Mouse (Mus musculus): ENCODE measurements around the gene Col5a1. TPM values are rescaled to one million over a fixed set of nuclear protein-coding genes. Genes with fewer than 3 reads are reported as not detected.

Col5a1 gene
- polyA plus RNA-seq, 1 experiment from 2014 or later: 38.8 TPM

- H3K9ac ChIP-seq (ENCODE audit: low read depth, low read length): peak overlapping the region; percentile 3
- 17% methylated on average over 9 of the region's 9 CpGs for WGBS (ENCODE audit: insufficient replicate concordance)
Measured at GRCm38 (mm10) chr2:27858348-27858903, 27.8 kb upstream of the Col5a1 start.

GRCm38 (mm10) chr2:27861576-27862238 lies 24.5 kb upstream of the Col5a1 start:
- no peak for ATAC-seq (replicated peaks; ENCODE audit: insufficient number of reproducible peaks, low FRiP score, low TSS enrichment)
- WGBS (ENCODE audit: insufficient replicate concordance): 66% methylated on average over 9 of the region's 9 CpGs
- no peaks in the 10 kb centered on the region for H3K9me3 ChIP-seq (replicated peaks; ENCODE audit: control insufficient read depth, low read length)
- 0 out of 2 replicates have a peak overlapping the region, but pooled peaks have one; percentile 16 for H3K9ac ChIP-seq (ENCODE audit: low read depth, low read length)
- H3K27ac ChIP-seq (ENCODE audit: low read depth, low read length): no peak overlapping the region
- H3K4me2 ChIP-seq: no peak overlapping the region
- no peaks in the 10 kb centered on the region for H3K27me3 ChIP-seq (ENCODE audit: control insufficient read depth, insufficient read depth, low read length)
- no peak overlapping the region for H3K4me3 ChIP-seq (ENCODE audit: low read depth, low read length)
- no peaks in the 10 kb centered on the region for H3K36me3 ChIP-seq (ENCODE audit: control insufficient read depth, insufficient read depth, low read length)
- H3K4me1 ChIP-seq (ENCODE audit: control insufficient read depth, insufficient read depth, low read length): peaks cover 30% of the 10 kb centered on the region

More at GRCm38 (mm10) chr2:27858348-27858903, 27.8 kb upstream of the Col5a1 start:
- H3K4me1 ChIP-seq (ENCODE audit: control insufficient read depth, insufficient read depth, low read length): peaks cover 30% of the 10 kb centered on the region
- no peaks in the 10 kb centered on the region for H3K9me3 ChIP-seq (replicated peaks; ENCODE audit: control insufficient read depth, low read length)
- no peak overlapping the region for H3K4me3 ChIP-seq (ENCODE audit: low read depth, low read length)
- no peaks in the 10 kb centered on the region for H3K36me3 ChIP-seq (ENCODE audit: control insufficient read depth, insufficient read depth, low read length)
- H3K27me3 ChIP-seq (ENCODE audit: control insufficient read depth, insufficient read depth, low read length): no peaks in the 10 kb centered on the region
- ATAC-seq (replicated peaks; ENCODE audit: insufficient number of reproducible peaks, low FRiP score, low TSS enrichment): peak; percentile 46; the same call in 1 of the 2 replicates
- peak overlapping the region; percentile 75 for H3K27ac ChIP-seq (ENCODE audit: low read depth, low read length)
- H3K4me2 ChIP-seq: peak overlapping the region; percentile 46

GRCm38 (mm10) chr2:27864491-27865365 lies 21.5 kb upstream of the Col5a1 start:
- H3K4me1 ChIP-seq (ENCODE audit: control insufficient read depth, insufficient read depth, low read length): peaks cover 17% of the 10 kb centered on the region; the same call in 1 of the 2 replicates
- 68% methylated on average over 18 of the region's 18 CpGs for WGBS (ENCODE audit: insufficient replicate concordance)
- H3K4me2 ChIP-seq: no peak overlapping the region
- H3K27me3 ChIP-seq (ENCODE audit: control insufficient read depth, insufficient read depth, low read length): no peaks in the 10 kb centered on the region
- no peak for ATAC-seq (replicated peaks; ENCODE audit: insufficient number of reproducible peaks, low FRiP score, low TSS enrichment)
- no peaks in the 10 kb centered on the region for H3K36me3 ChIP-seq (ENCODE audit: control insufficient read depth, insufficient read depth, low read length)
- H3K9me3 ChIP-seq (replicated peaks; ENCODE audit: control insufficient read depth, low read length): no peaks in the 10 kb centered on the region
- H3K4me3 ChIP-seq (ENCODE audit: low read depth, low read length): no peak overlapping the region
- H3K27ac ChIP-seq (ENCODE audit: low read depth, low read length): no peak overlapping the region
- H3K9ac ChIP-seq (ENCODE audit: low read depth, low read length): no peak overlapping the region

DNA sequence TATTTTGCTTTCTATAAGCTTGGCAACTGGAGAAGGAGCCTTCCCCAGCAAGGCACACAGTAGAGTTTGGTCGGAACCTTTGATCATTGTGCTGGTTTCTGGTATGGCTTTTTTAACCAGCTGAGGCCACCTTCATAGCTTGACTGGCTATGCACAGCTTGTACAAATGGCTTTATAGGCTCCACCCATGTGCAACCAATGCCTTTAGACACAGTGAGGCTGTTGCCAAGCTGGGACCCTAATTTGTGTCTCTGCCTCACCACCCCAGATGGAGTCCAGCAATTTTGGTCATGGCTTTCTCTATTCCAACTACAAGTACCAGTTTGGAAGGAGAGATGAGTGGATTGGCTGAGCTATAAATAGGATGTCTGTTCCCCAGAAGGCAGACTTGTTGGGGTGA lies 15.6 kb upstream of the Col5a1 start:
- H3K27ac ChIP-seq (ENCODE audit: low read depth, low read length): no peak overlapping the region
- WGBS (ENCODE audit: insufficient replicate concordance): 79% methylated on average over 1 of the region's 1 CpGs

GRCm38 (mm10) chr2:27871056-27871455 lies 15.2 kb upstream of the Col5a1 start:
- no peak overlapping the region for H3K4me3 ChIP-seq (ENCODE audit: low read depth, low read length)
- ATAC-seq (replicated peaks; ENCODE audit: insufficient number of reproducible peaks, low FRiP score, low TSS enrichment): no peak
- WGBS (ENCODE audit: insufficient replicate concordance): 12% methylated on average over 4 of the region's 4 CpGs
- no peak overlapping the region for H3K4me2 ChIP-seq
- H3K9ac ChIP-seq (ENCODE audit: low read depth, low read length): no peak overlapping the region
- no peak overlapping the region for H3K27ac ChIP-seq (ENCODE audit: low read depth, low read length)
- no peaks in the 10 kb centered on the region for H3K36me3 ChIP-seq (ENCODE audit: control insufficient read depth, insufficient read depth, low read length)
- peaks cover 22% of the 10 kb centered on the region for H3K4me1 ChIP-seq (ENCODE audit: control insufficient read depth, insufficient read depth, low read length)
- no peaks in the 10 kb centered on the region for H3K9me3 ChIP-seq (replicated peaks; ENCODE audit: control insufficient read depth, low read length)
- no peaks in the 10 kb centered on the region for H3K27me3 ChIP-seq (ENCODE audit: control insufficient read depth, insufficient read depth, low read length)

More for the DNA sequence above, 15.6 kb upstream of the Col5a1 start:
- Histone ChIP-seq H3K4me3 (ENCODE audit: low read depth, low read length) (no peak overlapping the region), H3K4me1 (ENCODE audit: control insufficient read depth, insufficient read depth, low read length) (peaks cover 22% of the 10 kb centered on the region), H3K27me3 (ENCODE audit: control insufficient read depth, insufficient read depth, low read length) (no peaks in the 10 kb centered on the region), H3K9me3 (replicated peaks; ENCODE audit: control insufficient read depth, low read length) (no peaks in the 10 kb centered on the region), H3K9ac (ENCODE audit: low read depth, low read length) (no peak overlapping the region), H3K36me3 (ENCODE audit: control insufficient read depth, insufficient read depth, low read length) (no peaks in the 10 kb centered on the region), H3K4me2 (no peak overlapping the region)
- no peak for ATAC-seq (replicated peaks; ENCODE audit: insufficient number of reproducible peaks, low FRiP score, low TSS enrichment)

DNA sequence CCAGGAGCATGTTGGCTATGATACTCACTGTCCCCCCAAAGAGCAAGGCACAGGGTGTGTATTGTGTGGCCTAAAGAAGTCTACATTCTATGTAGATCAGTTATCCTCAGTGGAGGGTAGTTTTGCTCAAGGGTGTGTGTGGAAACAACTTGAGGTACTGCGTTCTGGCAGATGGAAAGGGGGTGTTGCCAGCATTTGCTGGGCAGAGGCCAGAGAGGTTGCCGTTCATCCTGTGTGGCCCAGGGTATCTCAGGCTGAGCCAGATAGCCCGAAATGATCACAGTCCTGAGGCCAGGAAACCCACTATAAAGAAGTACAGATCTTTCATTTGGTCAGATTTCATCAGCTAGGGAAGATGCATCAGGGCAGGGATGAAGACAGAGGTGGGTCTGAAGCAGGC lies 13.9 kb upstream of the Col5a1 start:
- WGBS (ENCODE audit: insufficient replicate concordance): 26% methylated on average over 3 of the region's 3 CpGs
- H3K27ac ChIP-seq (ENCODE audit: low read depth, low read length): no peak overlapping the region
- H3K36me3 ChIP-seq (ENCODE audit: control insufficient read depth, insufficient read depth, low read length): no peaks in the 10 kb centered on the region
- no peaks in the 10 kb centered on the region for H3K27me3 ChIP-seq (ENCODE audit: control insufficient read depth, insufficient read depth, low read length)
- no peak overlapping the region for H3K4me3 ChIP-seq (ENCODE audit: low read depth, low read length)
- no peaks in the 10 kb centered on the region for H3K9me3 ChIP-seq (replicated peaks; ENCODE audit: control insufficient read depth, low read length)
- ATAC-seq (replicated peaks; ENCODE audit: insufficient number of reproducible peaks, low FRiP score, low TSS enrichment): no peak
- peaks cover 22% of the 10 kb centered on the region for H3K4me1 ChIP-seq (ENCODE audit: control insufficient read depth, insufficient read depth, low read length)
- H3K9ac ChIP-seq (ENCODE audit: low read depth, low read length): no peak overlapping the region
- no peak overlapping the region for H3K4me2 ChIP-seq

DNA sequence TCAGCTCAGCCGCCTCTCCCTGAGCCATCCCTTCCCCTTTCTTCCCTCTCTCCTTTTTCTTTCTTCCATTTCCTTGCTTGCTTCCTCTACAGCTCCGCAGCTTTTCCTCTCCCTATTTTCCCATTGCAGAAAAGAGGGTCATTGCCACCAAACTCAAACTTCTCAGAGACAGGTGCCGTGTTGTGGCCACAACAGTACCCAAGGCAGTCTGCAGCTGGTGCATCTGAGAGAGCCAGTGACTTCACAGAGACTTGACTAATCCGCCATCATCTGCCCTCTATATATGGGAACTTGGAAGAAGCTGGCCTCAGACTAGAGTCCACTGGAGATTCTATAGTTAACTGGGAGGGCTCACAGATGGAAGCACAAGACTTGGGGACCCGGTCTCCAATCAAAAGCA lies 13.2 kb upstream of the Col5a1 start:
- Histone ChIP-seq H3K4me3 (ENCODE audit: low read depth, low read length) (no peak overlapping the region), H3K4me1 (ENCODE audit: control insufficient read depth, insufficient read depth, low read length) (peaks cover 20% of the 10 kb centered on the region), H3K27me3 (ENCODE audit: control insufficient read depth, insufficient read depth, low read length) (no peaks in the 10 kb centered on the region), H3K9me3 (replicated peaks; ENCODE audit: control insufficient read depth, low read length) (no peaks in the 10 kb centered on the region), H3K4me2 (no peak overlapping the region), H3K9ac (ENCODE audit: low read depth, low read length) (no peak overlapping the region), H3K27ac (ENCODE audit: low read depth, low read length) (no peak overlapping the region), H3K36me3 (ENCODE audit: control insufficient read depth, insufficient read depth, low read length) (no peaks in the 10 kb centered on the region)
- no peak for ATAC-seq (replicated peaks; ENCODE audit: insufficient number of reproducible peaks, low FRiP score, low TSS enrichment)
- 57% methylated on average over 5 of the region's 5 CpGs for WGBS (ENCODE audit: insufficient replicate concordance)

DNA sequence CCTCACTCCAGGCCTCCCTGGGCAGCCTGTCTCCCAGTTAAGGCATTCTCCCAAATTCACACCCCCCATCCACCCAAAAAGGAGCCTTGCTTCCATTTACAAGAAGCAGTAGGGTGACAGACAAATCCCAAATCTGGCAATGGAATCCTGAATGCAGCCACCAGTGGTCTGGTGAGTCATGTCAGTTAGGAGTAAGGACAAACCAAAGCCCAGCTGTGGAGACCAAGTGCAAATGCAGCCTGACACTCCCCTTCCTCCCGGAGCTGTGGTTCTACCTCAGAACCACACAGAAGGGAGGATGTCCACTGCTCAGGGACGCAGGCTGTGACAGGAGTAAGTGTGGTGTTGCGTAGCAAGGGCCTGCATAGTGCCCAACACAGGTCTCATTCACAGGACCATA lies 11.6 kb upstream of the Col5a1 start:
- Histone ChIP-seq H3K36me3 (ENCODE audit: control insufficient read depth, insufficient read depth, low read length) (no peaks in the 10 kb centered on the region), H3K4me2 (no peak overlapping the region), H3K4me1 (ENCODE audit: control insufficient read depth, insufficient read depth, low read length) (peaks cover 18% of the 10 kb centered on the region), H3K4me3 (ENCODE audit: low read depth, low read length) (no peak overlapping the region), H3K27me3 (ENCODE audit: control insufficient read depth, insufficient read depth, low read length) (no peaks in the 10 kb centered on the region), H3K9ac (ENCODE audit: low read depth, low read length) (no peak overlapping the region), H3K27ac (ENCODE audit: low read depth, low read length) (no peak overlapping the region), H3K9me3 (replicated peaks; ENCODE audit: control insufficient read depth, low read length) (no peaks in the 10 kb centered on the region)
- WGBS (ENCODE audit: insufficient replicate concordance): 67% methylated on average over 3 of the region's 3 CpGs
- no peak for ATAC-seq (replicated peaks; ENCODE audit: insufficient number of reproducible peaks, low FRiP score, low TSS enrichment)

Data from heart, embryonic 11.5 days (tissue).